Mouse (Mus musculus) stomach, postnatal 0 days (tissue): ENCODE data around the gene Ddx47.

ENCODE experiments used
- CTCF ChIP-seq: IDR thresholded peaks from 2 replicates; pipeline ENCODE4 v1.5.1; 2016; ENCODE audit warnings: antibody characterized with exemption, low read depth, mild to moderate bottlenecking, moderate library complexity
- EP300 ChIP-seq: optimal IDR thresholded peaks from 2 replicates; pipeline ENCODE3; 2016; ENCODE audit warnings: antibody characterized with exemption

- no peak for TF ChIP-seq CTCF
- no peak for TF ChIP-seq EP300
Measured at GRCm38 (mm10) chr6:135029246-135029645, 17.8 kb downstream of the Ddx47 start.
